In genomic region chr2:69100706-69101105, GRCm38 (mm10) we compare ENCODE assay signal across 8 mouse cellular contexts. TPM values are rescaled to one million over a fixed set of nuclear protein-coding genes. Genes with fewer than 3 reads are reported as not detected.
DNase-seq lines count a peak whose midpoint lies in the region; ATAC-seq and TF ChIP-seq lines count a peak whose summit lies in the region.

No protein-coding gene starts in this region.

- H3K9me3 ChIP-seq in liver, embryonic 12.5 days (replicated peaks), result no peaks in the 10 kb centered on the region
- no peaks in the 10 kb centered on the region for H3K9me3 ChIP-seq in lung, postnatal 0 days (ENCODE audit: low read length)

- TF ChIP-seq CTCF in liver, adult 2 months (IDR thresholded peaks at IDR 0.05; ENCODE audit: low read depth, low read length), result peak; percentile 66
- peak; percentile 86 for TF ChIP-seq CTCF in lung, postnatal 0 days (IDR thresholded peaks at IDR 0.05)

- H3K27me3 ChIP-seq in liver, adult 2 months (ENCODE audit: control insufficient read depth, insufficient read depth, low read length), result no peaks in the 10 kb centered on the region
- no peaks in the 10 kb centered on the region for H3K27me3 ChIP-seq in liver, embryonic 12.5 days (replicated peaks)
- no peaks in the 10 kb centered on the region for H3K27me3 ChIP-seq in lung, postnatal 0 days (replicated peaks; ENCODE audit: insufficient read depth, low read length)

- intact Hi-C loops in heart, postnatal 36 days (cut with DNase I), result loop anchor here (1.0 to 5.0 kb wide), 3 partner anchors 48 to 538 kb away; no protein-coding TSS in a partner anchor

- 16% methylated on average over 3 of the region's 3 CpGs for WGBS in liver, adult 2 months
- 11% methylated on average over 3 of the region's 3 CpGs for WGBS in liver, embryonic 12.5 days (ENCODE audit: insufficient replicate concordance)
- 8% methylated on average over 3 of the region's 3 CpGs for WGBS in lung, postnatal 0 days

- H3K4me2 ChIP-seq in liver, embryonic 12.5 days, result no peak overlapping the region
- H3K4me2 ChIP-seq in lung, postnatal 0 days (replicated peaks; ENCODE audit: low read depth, low read length), result no peak overlapping the region

- H3K9ac ChIP-seq in liver, adult 2 months (ENCODE audit: low read depth, low read length), result no peak overlapping the region
- no peak overlapping the region for H3K9ac ChIP-seq in liver, embryonic 12.5 days
- H3K9ac ChIP-seq in lung, postnatal 0 days (replicated peaks; ENCODE audit: low read depth), result no peak overlapping the region

- no peaks in the 10 kb centered on the region for H3K4me1 ChIP-seq in liver, adult 2 months (ENCODE audit: control insufficient read depth, insufficient read depth, low read length)
- H3K4me1 ChIP-seq in liver, embryonic 12.5 days, result no peaks in the 10 kb centered on the region
- H3K4me1 ChIP-seq in lung, postnatal 0 days (ENCODE audit: insufficient read depth, low read depth, low read length), result no peaks in the 10 kb centered on the region

- TF ChIP-seq POLR2A in liver, adult 2 months (IDR thresholded peaks at IDR 0.05; ENCODE audit: extremely low read depth, insufficient read depth, low read length), result no peak

- no peak overlapping the region for H3K4me3 ChIP-seq in liver, adult 2 months (ENCODE audit: insufficient read depth, low read depth, low read length)
- no peak overlapping the region for H3K4me3 ChIP-seq in liver, embryonic 12.5 days
- no peak overlapping the region for H3K4me3 ChIP-seq in lung, postnatal 0 days (ENCODE audit: low read depth, low read length)

- no peak for TF ChIP-seq EP300 in lung, postnatal 0 days (IDR thresholded peaks at IDR 0.05)

- no peaks in the 10 kb centered on the region for H3K79me2 ChIP-seq in liver, adult 2 months (ENCODE audit: control insufficient read depth, insufficient read depth, low read length)

- peak; percentile 45 for DNase-seq in liver, adult 2 months (ENCODE audit: extremely low read depth, low read depth, low spot score)
- peak; percentile 5 for DNase-seq in MEL-GATA-1-ER (ENCODE audit: extremely low read depth, low read depth)
- peak; percentile 10 for DNase-seq in c-Kit-positive CD71-positive TER-119-negative erythroid progenitor cells, embryonic 14.5 days (ENCODE audit: low read depth)
- peak; percentile 28 to 39 for DNase-seq in heart, postnatal 36 days
- peak; percentile 76 for DNase-seq in lung, postnatal 0 days (ENCODE audit: low spot score)
- DNase-seq in yolk sac, embryonic 10.5 days (ENCODE audit: low spot score), result peak; percentile 38
- DNase-seq in layer of hippocampus, adult 18-20 months (ENCODE audit: low spot score in 2 of 2), result no peak

- H3K27ac ChIP-seq in liver, adult 2 months (replicated peaks; ENCODE audit: insufficient read depth, low read depth, low read length), result no peak overlapping the region
- H3K27ac ChIP-seq in liver, embryonic 12.5 days, result no peak overlapping the region
- no peak overlapping the region for H3K27ac ChIP-seq in lung, postnatal 0 days (ENCODE audit: low read length)

- H3K36me3 ChIP-seq in liver, adult 2 months (ENCODE audit: control insufficient read depth, insufficient read depth, low read length), result no peaks in the 10 kb centered on the region; the same call in 1 of the 2 replicates
- no peaks in the 10 kb centered on the region for H3K36me3 ChIP-seq in liver, embryonic 12.5 days
- no peaks in the 10 kb centered on the region for H3K36me3 ChIP-seq in lung, postnatal 0 days (ENCODE audit: insufficient read depth, low read length)

- ATAC-seq in liver, embryonic 12.5 days, result no peak
- ATAC-seq in lung, postnatal 0 days, result peak; percentile 33; the same call in 1 of the 2 replicates

RNA-seq across cellular contexts. Expression of gene Nostrin, which starts 34.9 kb away (rescaled TPM):
- total RNA-seq in liver, adult 2 months (2014; rRNA removed), result 19.8 and 38.1 TPM in 2 replicates
- 2.4 and 3.2 TPM in 2 replicates for polyA plus RNA-seq in liver, adult 2 months (2012; rRNA removed)
- polyA plus RNA-seq in liver, embryonic 12.5 days (2016; fragmentation: Nextera tagmentation; extraction: Ambion mirVana), result 11.1 and 11.4 TPM in 2 replicates
- 1 to 10 TPM; 4.6 to 5.2 TPM for total RNA-seq in heart, postnatal 36 days (2021)
- 47.2 and 48.0 TPM in 2 replicates for polyA plus RNA-seq in lung, postnatal 0 days (2015; fragmentation: Nextera tagmentation; extraction: Ambion mirVana)
- 1 to 10 TPM; 5.4 to 6.0 TPM for total RNA-seq in layer of hippocampus, adult 18-20 months (2021)

Comparison
In these comparisons a context has a peak if more than half of its experiments do, and no peak if none do; other contexts are left out.
1. DNase-seq: peak in liver, adult 2 months (single experiment), MEL-GATA-1-ER (single experiment), c-Kit-positive CD71-positive TER-119-negative erythroid progenitor cells, embryonic 14.5 days (single experiment), heart, postnatal 36 days (2 of 2), lung, postnatal 0 days (single experiment) and yolk sac, embryonic 10.5 days (single experiment); none in layer of hippocampus, adult 18-20 months (0 of 2).